ENCODE assay signal across 8 mouse cellular contexts in genomic region chr8:111259408-111259741, GRCm38 (mm10). TPM values are rescaled to one million over a fixed set of nuclear protein-coding genes. Genes with fewer than 3 reads are reported as not detected.
A peak's percentile ranks its signal among the peaks of the same experiment; 100 is the strongest.
DNase-seq lines count a peak whose midpoint lies in the region; ATAC-seq and TF ChIP-seq lines count a peak whose summit lies in the region.

No protein-coding gene starts in this region.

- peak overlapping the region; percentile 51 for H3ac ChIP-seq in myocyte (ENCODE audit: control insufficient read depth, insufficient read length)

- H3K27me3 ChIP-seq in intestine, embryonic 14.5 days (replicated peaks; ENCODE audit: control insufficient read depth, insufficient read depth, low read length) = no peaks in the 10 kb centered on the region
- H3K27me3 ChIP-seq in myocyte (ENCODE audit: control insufficient read depth, insufficient read depth, insufficient read length) = no peaks in the 10 kb centered on the region

- peak overlapping the region; percentile 91 for H3K9ac ChIP-seq in intestine, embryonic 14.5 days (ENCODE audit: low read length)

- TF ChIP-seq POLR2A in myocyte (IDR thresholded peaks at IDR 0.05; ENCODE audit: insufficient read length, low read depth) = no peak

- DNase-seq in layer of hippocampus, adult 2 months (ENCODE audit: low spot score in 2 of 2) = no peak
- no peak for DNase-seq in layer of hippocampus, postnatal 10 days (ENCODE audit: low spot score in 2 of 2)
- DNase-seq in intestine, embryonic 14.5 days (ENCODE audit: low spot score) = no peak
- DNase-seq in adrenal gland, postnatal 4 days (ENCODE audit: low spot score in 2 of 2) = no peak
- no peak for DNase-seq in right cerebral cortex, postnatal 4 days
- DNase-seq in kidney, adult 9 months = no peak

- peak overlapping the region; percentile 99 for H3K27ac ChIP-seq in layer of hippocampus, adult 2 months
- H3K27ac ChIP-seq in intestine, embryonic 14.5 days (ENCODE audit: low read depth) = peak overlapping the region; percentile 99

- peaks cover 38% of the 10 kb centered on the region for H3K79me2 ChIP-seq in myocyte (ENCODE audit: control insufficient read depth, insufficient read depth)

- 8% methylated on average over 13 of the region's 13 CpGs for WGBS in intestine, embryonic 14.5 days

- TF ChIP-seq CTCF in layer of hippocampus, adult 2 months (conservative IDR thresholded peaks at IDR 0.05) = no peak

- H3K9me3 ChIP-seq in intestine, embryonic 14.5 days (ENCODE audit: control insufficient read depth, low read length) = 0 out of 2 replicates have a peak, but pooled peaks cover 2% of the 10 kb centered on the region

- no peaks in the 10 kb centered on the region for H3K4me1 ChIP-seq in intestine, embryonic 14.5 days (replicated peaks; ENCODE audit: control insufficient read depth, insufficient read depth, low read length)

- peak overlapping the region; percentile 84 for H3K4me3 ChIP-seq in layer of hippocampus, adult 2 months
- peak overlapping the region; percentile 89 for H3K4me3 ChIP-seq in intestine, embryonic 14.5 days (ENCODE audit: low read depth, low read length)
- H3K4me3 ChIP-seq in myocyte = peak overlapping the region; percentile 76

- peak overlapping the region; percentile 56 for H3K4me2 ChIP-seq in intestine, embryonic 14.5 days (ENCODE audit: low read length)
- peak overlapping the region; percentile 88 for H3K4me2 ChIP-seq in myocyte (ENCODE audit: low read depth)

- ATAC-seq in common myeloid progenitor, adult 5-6 weeks (replicated peaks; ENCODE audit: low read depth, poor library complexity, severe bottlenecking) = peak; percentile 33
- ATAC-seq in intestine, embryonic 14.5 days (replicated peaks; ENCODE audit: low FRiP score, low TSS enrichment, low read depth) = peak; percentile 44

- 0 out of 2 replicates have a peak, but pooled peaks cover 3% of the 10 kb centered on the region for H3K36me3 ChIP-seq in intestine, embryonic 14.5 days (ENCODE audit: control insufficient read depth, insufficient read depth, low read length)
- H3K36me3 ChIP-seq in myocyte (ENCODE audit: control insufficient read depth, insufficient read depth) = no peaks in the 10 kb centered on the region

TF ChIP-seq in myocyte, 11 proteins besides CTCF, POLR2A, EP300 and RAD21:
- TF ChIP-seq POLR2AphosphoS2 (IDR thresholded peaks at IDR 0.05; ENCODE audit: insufficient read length, low read depth) (no peak), TCF3 (IDR thresholded peaks at IDR 0.05; ENCODE audit: insufficient read length, low read depth) (no peak), MYOD1 (IDR thresholded peaks at IDR 0.05; ENCODE audit: control insufficient read depth in 1 of 3, insufficient read length in 2 of 3, low read depth in 2 of 3) (no peak), SRF (IDR thresholded peaks at IDR 0.05; ENCODE audit: control insufficient read depth, insufficient read length, low read depth) (no peak), MYOG (IDR thresholded peaks at IDR 0.05; ENCODE audit: control insufficient read depth in 1 of 3, insufficient read depth in 1 of 3, insufficient read length in 2 of 3, low read depth in 2 of 3) (no peak), CEBPB (IDR thresholded peaks at IDR 0.05; ENCODE audit: insufficient read depth, poor library complexity, severe bottlenecking) (no peak), REST (IDR thresholded peaks at IDR 0.05; ENCODE audit: insufficient read depth, insufficient read length) (no peak), E2F4 (IDR thresholded peaks at IDR 0.05; ENCODE audit: insufficient read depth) (no peak), USF1 (IDR thresholded peaks at IDR 0.05; ENCODE audit: low read depth) (no peak), TCF12 (IDR thresholded peaks at IDR 0.05; ENCODE audit: insufficient read depth, poor library complexity, severe bottlenecking) (no peak), MAX (IDR thresholded peaks at IDR 0.05; ENCODE audit: low read depth) (no peak)

RNA-seq across cellular contexts. Expression of gene Glg1, which starts 0.4 kb away (rescaled TPM):
- 100 to 1,000 TPM; 141 to 142 TPM for total RNA-seq in layer of hippocampus, adult 2 months (2021)
- total RNA-seq in layer of hippocampus, postnatal 10 days (2021) = 100 to 1,000 TPM; 118 to 119 TPM
- 55.1 and 65.2 TPM in 2 replicates for total RNA-seq in common myeloid progenitor, adult 5-6 weeks (2017)
- polyA plus RNA-seq in intestine, embryonic 14.5 days (2014; fragmentation: Nextera tagmentation; extraction: Ambion mirVana) = 90.0 and 91.8 TPM in 2 replicates
- polyA plus RNA-seq in myocyte (2012; fragmentation: generic; extraction: Trizol) = 39.1 TPM
- total RNA-seq in adrenal gland, postnatal 4 days (2021) = 100 to 1,000 TPM; 127 to 138 TPM

RNA-seq across cellular contexts. Expression of gene Rfwd3, which starts 40.6 kb away (rescaled TPM):
- total RNA-seq in layer of hippocampus, adult 2 months (2021) = 10 to 100 TPM; 20.3 to 21.5 TPM
- total RNA-seq in layer of hippocampus, postnatal 10 days (2021) = 10 to 100 TPM; 18.1 TPM
- total RNA-seq in common myeloid progenitor, adult 5-6 weeks (2017) = 63.4 and 74.0 TPM in 2 replicates
- 61.0 and 66.5 TPM in 2 replicates for polyA plus RNA-seq in intestine, embryonic 14.5 days (2014; fragmentation: Nextera tagmentation; extraction: Ambion mirVana)
- polyA plus RNA-seq in myocyte (2012; fragmentation: generic; extraction: Trizol) = 9.0 TPM
- total RNA-seq in adrenal gland, postnatal 4 days (2021) = 10 to 100 TPM; 78.9 to 79.4 TPM
